Mouse (Mus musculus): ENCODE measurements around the gene Cd300c2.
"Not testable (repeated sequence)": the region's sequence is repeated elsewhere in the genome, so short reads cannot be mapped to it uniquely, and the experiment has no call there.

The Cd300c2 gene

DNA sequence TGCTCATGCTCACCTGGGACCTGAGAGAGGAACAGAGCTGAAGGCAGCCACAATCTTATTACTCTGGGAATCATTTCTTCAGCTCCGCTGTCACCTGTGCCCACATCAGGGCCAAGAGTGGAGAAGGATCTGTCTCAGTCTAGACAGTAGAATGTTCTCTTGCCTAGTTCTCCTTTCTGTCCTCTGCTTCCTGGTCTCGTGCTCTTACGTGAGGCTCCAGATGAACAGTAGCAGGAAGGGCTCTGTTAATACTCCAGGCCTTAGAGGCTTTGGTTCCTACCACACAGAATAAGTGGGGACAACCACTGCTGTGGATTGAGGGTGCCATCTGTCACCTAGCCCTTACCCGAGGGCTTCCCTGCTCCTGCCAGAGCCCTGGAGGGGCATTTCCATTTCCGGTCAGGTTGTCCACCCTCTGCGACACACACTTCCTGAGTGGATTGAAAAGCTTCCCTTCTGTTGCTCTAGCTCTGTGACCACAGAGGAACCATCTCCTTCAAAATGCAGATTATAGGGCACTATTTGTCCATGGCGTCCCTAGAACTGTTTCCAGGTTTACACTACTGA is at the start of gene Cd300c2:
Gene Cd300c2 (minus strand): TSS at position 407 of the 567 bp plus-strand sequence.
- no peak for DNase-seq

DNA sequence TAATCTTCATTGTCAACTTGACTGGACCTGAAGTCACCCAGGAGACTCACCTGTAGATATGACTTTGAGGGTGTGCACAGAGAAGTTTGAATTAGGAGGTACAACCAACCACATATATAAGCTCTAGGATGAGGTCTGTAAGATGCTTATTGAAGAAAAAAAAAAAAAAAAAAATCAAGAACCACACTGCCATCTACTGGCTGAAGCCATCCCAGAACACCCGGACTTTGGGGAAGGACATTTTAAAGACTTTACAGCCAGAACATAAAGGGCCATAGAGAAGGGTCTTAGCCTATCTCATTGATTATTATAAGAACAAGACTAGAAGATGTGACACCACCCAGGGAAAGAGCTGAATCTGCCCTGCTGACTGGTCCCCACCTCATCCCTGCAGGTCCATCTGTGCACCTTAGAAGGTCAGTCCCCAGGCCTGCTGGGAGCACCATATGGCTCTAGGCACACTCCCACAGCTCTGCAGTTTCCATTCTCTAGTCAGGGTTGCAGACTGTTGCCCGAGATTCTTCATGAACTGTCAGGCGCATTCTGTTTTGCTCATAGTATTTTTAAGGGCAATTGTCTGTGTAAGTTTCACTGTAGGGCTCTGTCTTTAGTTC is 47.7 kb upstream of the Cd300c2 start:
- DNase-seq, result peak; percentile 95

DNA sequence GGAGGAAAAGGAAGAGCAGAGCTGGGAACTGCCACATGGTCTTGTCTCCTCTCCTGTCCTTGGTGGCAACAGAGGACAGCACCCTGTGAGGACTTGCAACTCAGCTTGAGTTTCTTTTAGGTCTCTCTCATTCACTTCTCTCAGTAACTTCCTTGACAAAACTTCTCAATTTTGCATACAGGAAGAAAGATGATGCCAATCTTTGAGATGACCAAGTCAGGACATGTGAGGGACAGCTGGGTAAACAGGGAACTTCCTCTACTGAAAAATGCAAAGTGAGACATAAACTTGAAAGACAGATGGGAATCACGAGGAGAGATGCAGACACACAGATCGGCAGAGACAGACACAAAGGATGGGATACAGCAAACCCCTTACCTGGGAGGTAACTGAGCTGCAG is 46.6 kb upstream of the Cd300c2 start, which contains the start of gene Cd300ld3:
Gene Cd300ld3 (minus strand): TSS at position 151 of the 400 bp plus-strand sequence.
- peak; percentile 25 for DNase-seq

DNA sequence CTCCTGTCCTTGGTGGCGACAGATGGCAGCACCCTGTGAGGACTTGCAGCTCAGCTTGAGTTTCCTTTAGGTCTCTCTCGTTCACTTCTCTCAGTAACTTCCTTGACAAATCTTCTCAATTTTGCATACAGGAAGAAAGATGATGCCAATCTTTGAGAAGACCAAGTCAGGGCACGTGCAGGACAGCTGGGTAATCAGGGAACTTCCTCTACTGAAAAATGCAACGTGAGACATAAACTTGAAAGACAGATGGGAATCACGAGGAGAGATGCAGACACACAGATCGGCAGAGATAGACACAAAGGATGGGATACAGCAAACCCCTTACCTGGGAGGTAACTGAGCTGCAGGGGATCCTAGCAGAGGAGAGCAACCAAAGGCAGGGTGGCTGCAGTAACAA is 36.0 kb upstream of the Cd300c2 start, which contains the start of gene Cd300ld5:
Gene Cd300ld5 (minus strand): TSS at position 101 of the 400 bp plus-strand sequence.
- not testable (repeated sequence) for DNase-seq

DNA sequence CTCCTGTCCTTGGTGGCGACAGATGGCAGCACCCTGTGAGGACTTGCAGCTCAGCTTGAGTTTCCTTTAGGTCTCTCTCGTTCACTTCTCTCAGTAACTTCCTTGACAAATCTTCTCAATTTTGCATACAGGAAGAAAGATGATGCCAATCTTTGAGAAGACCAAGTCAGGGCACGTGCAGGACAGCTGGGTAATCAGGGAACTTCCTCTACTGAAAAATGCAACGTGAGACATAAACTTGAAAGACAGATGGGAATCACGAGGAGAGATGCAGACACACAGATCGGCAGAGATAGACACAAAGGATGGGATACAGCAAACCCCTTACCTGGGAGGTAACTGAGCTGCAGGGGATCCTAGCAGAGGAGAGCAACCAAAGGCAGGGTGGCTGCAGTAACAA is 25.2 kb upstream of the Cd300c2 start, which contains the start of gene Cd300ld4:
Gene Cd300ld4 (minus strand): TSS at position 101 of the 400 bp plus-strand sequence.
- not testable (repeated sequence) for DNase-seq

DNA sequence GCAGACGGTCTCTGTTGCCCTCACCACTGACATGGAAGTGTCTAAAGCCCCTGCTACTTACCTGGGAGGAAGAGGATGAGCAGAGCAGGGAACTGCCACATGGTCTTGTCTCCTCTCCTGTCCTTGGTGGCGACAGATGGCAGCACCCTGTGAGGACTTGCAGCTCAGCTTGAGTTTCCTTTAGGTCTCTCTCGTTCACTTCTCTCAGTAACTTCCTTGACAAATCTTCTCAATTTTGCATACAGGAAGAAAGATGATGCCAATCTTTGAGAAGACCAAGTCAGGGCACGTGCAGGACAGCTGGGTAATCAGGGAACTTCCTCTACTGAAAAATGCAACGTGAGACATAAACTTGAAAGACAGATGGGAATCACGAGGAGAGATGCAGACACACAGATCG is 14.4 kb upstream of the Cd300c2 start, which contains the start of gene Cd300ld2:
Gene Cd300ld2 (minus strand): TSS at position 101 of the 400 bp plus-strand sequence.
- not testable (repeated sequence) for DNase-seq

DNA sequence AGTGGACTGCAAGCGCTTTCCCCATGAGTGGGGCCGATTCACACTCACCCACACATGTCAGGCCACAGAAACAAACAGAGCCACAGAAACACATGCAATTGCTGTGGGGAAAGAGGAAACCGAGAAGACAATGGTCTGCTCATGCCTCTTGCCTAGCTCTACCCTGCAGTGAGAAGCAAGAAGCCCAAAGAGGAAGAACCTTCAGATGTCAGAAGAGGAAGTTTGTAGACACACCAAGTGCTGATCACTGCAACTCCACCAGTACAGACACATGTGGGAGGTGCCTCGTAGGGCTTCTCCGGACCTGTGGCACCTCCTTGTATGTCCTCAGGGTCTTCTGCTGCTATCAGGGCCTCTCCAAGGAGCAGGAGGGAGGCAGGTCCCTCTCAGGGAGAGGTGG is 2.4 kb upstream of the Cd300c2 start:
- DNase-seq, result no peak

DNA sequence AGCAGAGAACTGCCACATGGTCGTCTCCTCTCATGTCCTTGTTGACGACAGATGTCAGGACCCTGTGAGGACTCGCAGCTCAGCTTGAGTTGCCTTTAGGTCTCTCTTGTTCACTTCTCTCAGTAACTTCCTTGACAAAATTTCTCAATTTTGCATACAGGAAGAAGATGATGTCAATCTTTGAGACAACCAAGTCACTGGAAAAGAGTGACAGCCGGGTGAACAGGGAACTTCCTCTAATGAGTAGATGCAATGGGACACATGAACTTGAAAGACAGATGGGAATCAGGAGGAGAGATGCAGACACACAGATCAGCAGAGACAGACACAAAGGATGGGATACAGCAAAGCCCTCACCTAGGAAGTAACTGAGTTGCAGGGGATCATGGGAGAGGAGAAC is 11.9 kb downstream of the Cd300c2 start, which contains the start of gene Cd300ld:
Gene Cd300ld (minus strand): TSS at position 130 of the 400 bp plus-strand sequence.
- no peak for DNase-seq

DNA sequence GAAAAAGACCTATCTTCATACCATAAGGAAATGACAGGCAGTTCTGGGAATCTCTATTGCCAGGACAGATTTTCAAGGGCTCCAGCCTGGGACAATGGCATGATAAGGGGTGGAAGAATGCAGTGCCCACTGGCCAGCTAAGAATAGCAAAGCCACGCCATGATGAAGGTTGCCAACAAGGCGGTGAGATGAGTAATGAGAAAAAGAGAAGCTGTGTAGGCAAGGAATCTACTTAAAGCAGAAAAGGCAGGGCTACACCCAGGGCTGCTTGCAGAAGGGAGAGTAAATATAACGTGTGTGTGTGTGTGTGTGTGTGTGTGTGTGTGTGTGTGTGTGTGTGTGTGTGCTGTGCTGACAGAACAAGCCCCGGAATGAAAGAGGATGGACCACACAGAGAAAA is 19.8 kb downstream of the Cd300c2 start:
- DNase-seq, result no peak

DNA sequence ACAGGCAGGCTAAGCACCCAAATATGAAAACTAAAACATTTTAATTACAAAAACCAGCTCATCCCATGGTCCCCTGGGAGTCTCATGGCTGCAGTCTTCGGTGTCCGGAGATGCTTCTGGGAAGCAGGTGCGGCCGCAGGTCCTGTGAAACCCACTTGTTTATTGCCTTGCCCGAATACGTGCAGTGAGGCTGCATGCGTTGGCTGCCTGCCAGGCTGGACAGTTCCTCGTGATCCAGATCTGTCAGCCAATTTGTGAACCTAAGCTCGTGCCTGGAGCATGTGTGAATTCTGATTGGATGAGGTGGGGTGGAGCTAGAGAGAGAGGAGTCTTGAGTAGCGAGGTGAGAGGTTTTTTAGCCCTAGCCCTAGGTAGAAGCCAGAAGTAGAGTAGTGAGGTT is 29.0 kb downstream of the Cd300c2 start:
- no peak for DNase-seq

DNA sequence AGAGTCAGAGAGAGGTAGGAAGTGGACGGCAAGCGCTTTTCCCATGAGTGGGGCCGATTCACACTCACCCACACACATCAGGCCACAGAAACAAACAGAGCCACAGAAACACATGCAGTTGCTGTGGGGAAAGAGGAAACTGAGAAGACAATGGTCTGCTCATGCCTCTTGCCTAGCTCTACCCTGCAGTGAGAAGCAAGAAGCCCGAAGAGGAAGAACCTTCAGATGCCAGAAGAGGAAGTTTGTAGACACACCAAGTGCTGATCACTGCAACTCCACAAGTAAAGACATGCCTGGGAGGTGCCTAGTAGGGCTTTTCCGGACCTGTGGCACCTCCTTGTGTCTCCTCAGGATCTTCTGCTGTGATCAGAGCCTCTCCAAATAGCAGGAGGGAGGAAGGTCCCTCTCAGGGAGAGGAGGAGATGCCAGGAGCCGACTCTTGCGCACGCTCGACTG is 32.9 kb downstream of the Cd300c2 start, which contains the start of gene Cd300c:
Gene Cd300c (minus strand): TSS at position 406 of the 456 bp plus-strand sequence.
- no peak for DNase-seq

DNA sequence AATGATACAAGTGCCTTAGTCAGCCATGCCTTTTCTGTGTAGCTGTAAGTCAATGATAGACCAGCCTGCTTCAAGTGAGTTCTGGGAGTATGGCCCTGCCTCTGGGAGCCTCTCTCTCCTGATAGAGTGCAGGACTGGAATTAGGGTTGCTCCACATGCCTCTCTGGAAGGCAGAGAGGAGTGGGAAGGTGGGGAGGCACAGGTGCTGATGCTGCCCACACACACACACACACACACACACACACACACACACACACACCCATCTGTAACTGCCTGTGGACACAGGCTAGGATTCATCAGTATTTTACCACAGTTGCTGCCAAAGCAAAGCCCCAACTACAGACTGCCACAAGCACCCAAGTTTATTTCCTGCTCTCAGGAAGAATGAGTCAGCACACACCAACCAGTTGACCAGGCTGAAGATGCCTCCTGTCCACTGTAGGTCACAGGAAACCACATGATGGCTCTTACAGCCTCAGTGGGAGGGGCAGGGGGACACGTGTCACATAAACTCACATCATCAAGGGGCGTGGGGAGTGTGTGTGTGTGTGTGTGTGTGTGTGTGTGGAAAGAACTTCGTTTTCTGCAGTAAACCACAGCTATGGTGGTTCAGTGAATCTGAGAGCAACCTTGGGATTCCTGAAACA is 36.4 kb downstream of the Cd300c2 start:
- no peak for DNase-seq

DNA sequence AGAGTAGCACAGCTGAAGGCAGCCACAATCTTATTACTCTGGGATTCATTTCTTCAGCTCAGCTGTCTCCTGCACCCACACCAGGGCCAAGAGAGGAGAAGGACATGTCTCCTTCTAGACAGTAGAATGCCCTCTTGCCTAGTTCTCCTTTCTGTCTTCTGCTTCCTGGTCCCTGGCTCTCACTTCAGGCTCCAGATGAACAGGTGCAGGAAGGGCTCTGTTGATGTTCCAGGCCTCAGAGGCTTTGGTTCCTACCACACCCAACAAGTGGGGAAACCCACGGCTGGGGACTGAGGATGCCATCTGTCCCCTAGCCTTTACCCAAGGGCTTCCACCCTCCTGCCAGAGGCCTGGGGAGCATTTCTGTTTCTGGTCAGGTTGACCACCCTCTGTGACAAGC is 41.3 kb downstream of the Cd300c2 start:
- DNase-seq, result no peak
